Mouse (Mus musculus) thymus, adult 2 months (tissue): ENCODE measurements around the gene Cep57l1. TPM values are rescaled to one million over a fixed set of nuclear protein-coding genes. Genes with fewer than 3 reads are reported as not detected.

Experiments
- DNase-seq: peaks from one replicate; pipeline ENCODE4 v3.0.0; 2021
- H3K27ac ChIP-seq: fragments of 200-500 bp; 2 replicates; pipeline ENCODE4 v1.5.1; 2012; ENCODE audit warnings: low read length, control low read depth; ENCODE audit not compliant: control insufficient read depth, insufficient read depth
- H3K27me3 ChIP-seq: fragments of 200-500 bp; 2 replicates; pipeline ENCODE4 v1.6.1; 2012; ENCODE audit warnings: mild to moderate bottlenecking, low read length, moderate library complexity, mixed read lengths; ENCODE audit not compliant: control insufficient read depth, insufficient read depth
- H3K36me3 ChIP-seq: fragments of 200-500 bp; 2 replicates; pipeline ENCODE4 v1.6.1; 2012; ENCODE audit warnings: mild to moderate bottlenecking, low read length, moderate library complexity; ENCODE audit not compliant: control insufficient read depth, insufficient read depth
- H3K4me1 ChIP-seq: fragments of 200-500 bp; replicated peaks from 2 replicates; pipeline ENCODE4 v1.6.1; 2012; ENCODE audit warnings: low read length; ENCODE audit not compliant: control insufficient read depth, insufficient read depth
- H3K4me3 ChIP-seq: fragments of 200-500 bp; 2 replicates; pipeline ENCODE4 v1.5.1; 2012; ENCODE audit warnings: mild to moderate bottlenecking, low read length, control low read depth, moderate library complexity; ENCODE audit not compliant: control insufficient read depth, insufficient read depth
- CTCF ChIP-seq: fragments of 200-500 bp; IDR thresholded peaks from 2 replicates; pipeline ENCODE4 v1.5.1; 2012; ENCODE audit warnings: mild to moderate bottlenecking, control low read depth, low read length, moderate library complexity, borderline replicate concordance; ENCODE audit not compliant: control insufficient read depth, poor library complexity, insufficient read depth; ENCODE audit errors: extremely low read depth
- POLR2A ChIP-seq: fragments of 200-500 bp; IDR thresholded peaks from 2 replicates; pipeline ENCODE4 v1.6.1; 2012; ENCODE audit warnings: mild to moderate bottlenecking, low read length, control low read depth, moderate library complexity; ENCODE audit not compliant: control insufficient read depth, poor library complexity, insufficient read depth; ENCODE audit errors: extremely low read depth
- WGBS: fragments of 180-500 bp; shearing (Covaris S2); methylation state at CpG from one replicate; pipeline ENCODE4 v1.1.7; 2018; 5-methylcytosine and 5-hydroxymethylcytosine counted together
- polyA plus RNA-seq: library from polyadenylated mRNA; depleted of rRNA; stranded (reverse); fragments of >200 nt; gene quantifications from 2 replicates; pipeline ENCODE4 v1.2.3, GENCODE M21; 2012

Cep57l1 gene
- polyA plus RNA-seq, 1 experiment = 6.5 TPM

DNA sequence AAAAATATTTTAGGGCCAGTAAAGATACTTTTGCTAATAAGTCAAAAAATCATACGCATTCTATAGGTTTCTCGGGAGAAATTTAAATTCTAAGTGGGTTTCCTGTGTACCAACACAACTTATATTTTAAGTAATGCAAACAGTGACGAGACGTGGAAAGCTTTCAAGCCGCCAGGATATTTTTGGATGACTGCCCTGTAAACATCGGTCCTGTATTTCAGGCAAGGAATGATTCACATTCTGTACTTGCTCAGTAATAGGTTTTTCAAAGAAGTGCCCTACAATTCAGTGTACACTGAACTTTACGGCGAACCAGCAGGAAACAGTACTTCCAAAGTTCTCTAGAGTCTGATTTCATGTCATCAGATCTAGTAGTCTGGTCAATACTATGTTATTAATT, 98.9 kb downstream of the Cep57l1 start:
- TF ChIP-seq POLR2A (no peak), CTCF (no peak)
- Histone ChIP-seq H3K4me3 (no peak overlapping the region), H3K36me3 (no peaks in the 10 kb centered on the region), H3K27ac (no peak overlapping the region), H3K4me1 (no peaks in the 10 kb centered on the region), H3K27me3 (no peaks in the 10 kb centered on the region)
- 96% methylated on average over 8 of the region's 8 CpGs for WGBS
- DNase-seq = no peak

DNA sequence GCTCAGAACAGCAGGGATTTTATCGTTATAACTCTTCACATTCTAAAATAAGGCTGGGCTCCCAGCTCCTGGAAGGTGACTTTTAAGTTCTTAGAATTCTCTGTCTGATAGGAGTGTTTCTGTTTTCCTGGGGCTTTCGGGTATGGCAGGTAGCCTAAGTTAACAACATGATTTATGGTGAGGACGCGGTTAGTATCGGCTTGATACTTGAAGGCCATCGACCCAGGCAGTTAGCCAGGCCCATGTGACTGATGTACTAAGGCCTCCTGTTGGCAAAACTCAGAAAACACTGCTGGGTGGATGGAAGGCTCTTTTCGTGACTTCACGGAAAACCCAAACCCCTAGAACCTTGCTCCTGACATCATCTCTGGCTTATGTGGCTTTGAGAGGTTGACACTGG, 100.3 kb downstream of the Cep57l1 start:
- Histone ChIP-seq H3K27me3 (no peaks in the 10 kb centered on the region), H3K36me3 (no peaks in the 10 kb centered on the region), H3K4me3 (no peak overlapping the region), H3K27ac (no peak overlapping the region), H3K4me1 (no peaks in the 10 kb centered on the region)
- no peak for DNase-seq
- no peak for TF ChIP-seq POLR2A
- TF ChIP-seq CTCF = no peak
- 84% methylated on average over 8 of the region's 8 CpGs for WGBS

DNA sequence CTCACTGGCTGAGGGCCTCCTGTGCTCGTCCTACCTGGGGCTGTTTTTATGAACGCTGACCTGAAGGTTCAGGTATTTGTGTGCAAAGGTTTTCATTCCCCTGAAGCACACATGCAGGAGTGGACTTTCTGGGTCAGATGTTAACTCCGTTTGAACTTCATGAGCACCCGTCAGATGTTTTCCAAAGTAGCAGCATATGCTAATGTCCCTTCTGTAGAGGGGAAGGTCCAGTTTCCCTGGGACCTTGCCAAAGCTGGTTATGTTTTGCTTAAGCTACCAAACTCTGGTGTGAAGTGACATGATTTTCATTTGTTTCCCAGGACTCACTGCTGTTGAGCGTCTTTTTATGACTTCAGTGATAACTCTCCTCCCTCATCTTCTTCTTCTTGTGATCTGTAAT, 110.0 kb downstream of the Cep57l1 start:
- DNase-seq = no peak
- no peak overlapping the region for H3K27ac ChIP-seq
- TF ChIP-seq POLR2A (no peak), CTCF (no peak)
- no peak overlapping the region for H3K4me3 ChIP-seq
- H3K27me3 ChIP-seq = no peaks in the 10 kb centered on the region
- no peaks in the 10 kb centered on the region for H3K36me3 ChIP-seq
- no peaks in the 10 kb centered on the region for H3K4me1 ChIP-seq
- 92% methylated on average over 5 of the region's 5 CpGs for WGBS

DNA sequence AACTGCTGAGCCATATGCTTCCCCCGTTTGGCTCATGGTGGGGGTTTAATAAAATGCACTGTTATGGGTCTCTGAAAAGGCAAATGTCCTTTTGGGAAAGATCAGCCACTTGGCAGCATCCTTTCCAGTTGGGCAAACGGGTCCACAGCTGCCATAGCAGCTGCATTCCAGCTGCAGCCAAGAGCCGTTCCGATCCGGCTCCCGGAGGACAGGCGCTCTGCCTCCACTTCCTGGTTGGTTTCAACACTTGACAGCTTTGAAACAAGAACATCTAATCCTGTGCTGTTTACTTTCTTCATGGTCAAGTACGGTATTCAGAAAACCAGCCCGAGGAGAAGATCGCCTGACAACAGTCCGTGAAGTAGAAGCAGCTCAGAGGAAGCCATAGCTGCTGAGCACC, 112.6 kb downstream of the Cep57l1 start:
- WGBS = 89% methylated on average over 11 of the region's 11 CpGs
- Histone ChIP-seq H3K4me3 (no peak overlapping the region), H3K27me3 (no peaks in the 10 kb centered on the region), H3K36me3 (no peaks in the 10 kb centered on the region), H3K27ac (no peak overlapping the region), H3K4me1 (no peaks in the 10 kb centered on the region)
- TF ChIP-seq CTCF (no peak), POLR2A (no peak)
- no peak for DNase-seq

DNA sequence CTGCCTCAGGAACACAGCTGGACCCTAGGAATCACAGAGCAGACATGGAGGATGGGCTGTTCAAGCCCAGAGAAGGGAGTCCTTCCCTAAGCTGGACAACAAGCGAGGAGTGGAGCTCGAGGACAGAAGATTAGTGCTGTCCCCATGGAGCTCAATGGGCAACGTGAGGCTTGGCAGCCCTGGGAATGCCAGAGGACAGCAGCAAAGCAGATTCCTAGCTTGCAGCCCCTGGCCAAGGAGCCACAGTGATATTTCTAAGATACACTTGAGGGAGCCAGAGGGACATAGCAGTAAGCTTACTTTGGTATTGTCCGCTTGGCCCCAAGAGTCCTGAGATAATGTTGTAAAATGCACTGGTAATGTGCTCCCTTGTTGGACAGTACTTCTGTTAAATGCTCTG, 118.7 kb downstream of the Cep57l1 start:
- H3K36me3 ChIP-seq = no peaks in the 10 kb centered on the region
- 92% methylated on average over 4 of the region's 4 CpGs for WGBS
- TF ChIP-seq POLR2A (no peak), CTCF (no peak)
- no peak for DNase-seq
- no peak overlapping the region for H3K4me3 ChIP-seq
- peaks cover 6% of the 10 kb centered on the region for H3K4me1 ChIP-seq
- H3K27me3 ChIP-seq = no peaks in the 10 kb centered on the region
- no peak overlapping the region for H3K27ac ChIP-seq

DNA sequence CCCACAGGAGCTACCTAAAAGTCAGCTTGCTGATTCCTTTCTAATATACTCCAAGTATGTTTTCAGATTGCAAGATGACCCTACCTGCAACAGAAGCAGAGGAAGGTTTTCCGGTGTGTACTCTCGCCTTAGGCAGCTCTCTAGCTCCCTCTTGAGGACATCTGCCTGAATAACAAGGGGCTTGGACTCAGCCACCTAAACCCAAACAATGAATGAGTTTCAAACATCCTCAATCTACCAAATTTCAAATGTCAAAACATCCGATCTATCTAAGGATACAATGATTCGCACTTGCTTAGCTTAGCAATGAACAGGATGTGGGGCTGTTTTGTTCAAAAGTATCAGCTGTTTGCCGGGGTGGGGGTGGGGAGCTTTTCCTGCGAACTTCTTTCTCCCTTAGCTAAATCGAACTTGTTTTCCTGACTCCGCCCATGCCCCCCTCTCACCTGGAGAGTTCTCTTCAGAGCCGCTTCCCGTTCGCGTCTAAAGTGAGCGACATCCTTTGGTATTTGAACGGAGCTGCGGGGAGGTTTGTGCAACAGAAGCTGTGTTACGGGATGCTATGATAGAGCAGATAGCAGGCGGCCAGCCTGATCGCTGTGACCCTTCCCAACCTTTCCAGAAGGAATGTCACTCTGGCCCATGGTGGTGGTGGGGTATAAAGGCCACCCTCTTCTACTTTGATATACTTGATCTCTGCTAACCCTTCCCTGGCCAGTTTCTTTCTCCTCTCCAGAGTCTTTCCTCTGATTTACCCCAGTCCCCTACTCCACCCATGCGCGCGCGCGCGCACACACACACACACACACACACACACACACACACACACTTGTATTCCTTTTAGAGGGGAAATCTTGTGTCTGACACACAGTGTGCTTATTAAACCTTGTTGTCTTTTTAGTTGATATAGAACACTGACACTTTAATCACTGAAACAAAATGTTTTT, 119.5 kb downstream of the Cep57l1 start:
- Histone ChIP-seq H3K27me3 (no peaks in the 10 kb centered on the region), H3K36me3 (no peaks in the 10 kb centered on the region), H3K27ac (no peak overlapping the region), H3K4me1 (peaks cover 6% of the 10 kb centered on the region), H3K4me3 (peak overlapping the region; percentile 8; the same call in 1 of the 2 replicates)
- WGBS = 28% methylated on average over 24 of the region's 24 CpGs
- TF ChIP-seq CTCF (no peak), POLR2A (no peak)
- DNase-seq = peak; percentile 83

DNA sequence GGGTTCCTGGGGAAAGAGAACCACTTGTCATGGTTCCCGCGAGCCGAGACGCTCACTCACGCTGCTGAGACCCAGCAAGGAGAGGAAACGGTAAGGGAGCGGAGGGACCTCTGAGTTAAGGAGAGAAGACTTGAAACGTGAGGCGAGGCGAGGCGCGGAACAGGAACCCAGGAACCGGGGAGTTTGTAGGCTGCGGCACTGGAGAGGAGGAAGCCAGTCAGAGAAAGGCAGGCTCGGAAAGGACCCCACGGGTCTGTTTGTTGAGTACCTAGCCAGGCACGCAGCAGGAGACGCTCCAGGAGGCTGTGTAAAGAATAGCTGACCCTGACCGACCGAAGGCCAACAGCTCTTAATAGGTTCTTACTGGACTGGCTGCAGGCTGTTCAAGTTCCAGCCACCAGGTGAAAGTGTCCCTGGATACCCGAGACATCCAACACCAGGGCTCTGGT, 125.1 kb downstream of the Cep57l1 start:
- peak; percentile 22 for DNase-seq
- no peaks in the 10 kb centered on the region for H3K27me3 ChIP-seq
- peak overlapping the region; percentile 3; the same call in 1 of the 2 replicates for H3K4me3 ChIP-seq
- H3K36me3 ChIP-seq = no peaks in the 10 kb centered on the region
- H3K4me1 ChIP-seq = peaks cover 11% of the 10 kb centered on the region
- 4% methylated on average over 21 of the region's 21 CpGs for WGBS
- no peak for TF ChIP-seq POLR2A
- peak; percentile 9; the same call in 1 of the 2 replicates for TF ChIP-seq CTCF
- H3K27ac ChIP-seq = no peak overlapping the region
